Mouse (Mus musculus) cortical plate, adult 2 months (tissue): ENCODE results near the gene 6430571L13Rik.

Source experiments
- CTCF ChIP-seq: fragments of 200-500 bp; IDR thresholded peaks from 2 replicates; pipeline ENCODE4 v1.5.1; 2011; ENCODE audit warnings: mild to moderate bottlenecking, control low read depth, low read length; ENCODE audit not compliant: insufficient read depth; ENCODE audit errors: extremely low read depth
- POLR2A ChIP-seq: fragments of 200-500 bp; IDR thresholded peaks from 2 replicates; pipeline ENCODE4 v1.6.1; 2011; ENCODE audit warnings: mild to moderate bottlenecking, low read length, control low read depth; ENCODE audit not compliant: insufficient read depth; ENCODE audit errors: extremely low read depth

- no peak for TF ChIP-seq CTCF
- TF ChIP-seq POLR2A: no peak
Measured at GRCm38 (mm10) chr9:107322461-107323050, 17.8 kb upstream of the 6430571L13Rik start.
